Mouse (Mus musculus) mouse embryonic stem cell (cell line): Measurements from ENCODE around the gene Gm20695.

Source experiments
- in situ Hi-C, 2 experiments: fragments of 300-500 bp; cut with MboI; formaldehyde crosslinking; loops; 1 replicate in 1 of 2; 3 replicates in 1 of 2; pipeline ENCODE4 v1.14.3; 2019 to 2020; ENCODE audit warnings: low sequenced_read_pairs in 2 of 2, low pct_unique_long_range_greater_than_20kb in 1 of 2, mixed read lengths in 1 of 2; ENCODE audit not compliant: unreplicated experiment in 1 of 2

The Gm20695 gene

DNA sequence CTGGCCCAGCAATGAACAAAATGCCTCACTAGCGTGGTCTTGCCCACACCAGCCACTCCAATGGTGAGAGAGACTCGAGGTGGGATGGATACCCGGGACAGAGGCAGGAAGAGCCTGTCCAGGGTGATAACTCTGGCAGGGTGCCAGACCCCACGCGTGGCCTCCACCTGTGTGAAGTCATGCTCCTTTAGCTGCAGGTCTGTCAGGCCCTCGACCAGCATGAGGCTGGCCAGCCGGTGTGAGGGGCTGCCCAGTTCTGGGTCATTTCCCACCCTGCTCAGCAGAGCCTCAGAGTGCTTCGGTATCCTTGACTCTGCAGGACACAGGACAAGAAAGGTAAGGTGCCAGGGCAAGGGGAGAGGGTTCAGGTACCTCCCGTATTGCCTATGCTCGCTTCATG lies 80.5 kb downstream of the Gm20695 start:
- in situ Hi-C loops = no loop called here

DNA sequence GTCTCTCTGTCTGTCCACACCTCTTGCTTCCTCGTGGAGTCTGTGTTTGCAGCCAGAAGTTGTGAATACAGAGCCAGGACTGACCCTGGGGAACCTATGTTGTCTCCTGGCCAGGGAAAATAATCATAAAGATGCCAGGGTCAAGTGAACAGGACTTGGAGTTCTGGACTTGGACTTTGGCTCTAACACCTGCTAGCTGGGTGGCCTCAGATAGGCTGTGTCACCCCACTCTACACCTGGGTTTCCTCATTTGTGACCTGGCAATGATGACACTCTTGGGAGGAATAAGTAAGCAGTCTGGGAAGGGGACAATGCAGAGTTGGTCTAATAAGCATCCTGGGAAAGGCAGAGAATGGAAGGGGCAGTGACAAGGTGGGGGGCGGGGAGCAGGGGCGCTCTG lies 81.1 kb downstream of the Gm20695 start:
- in situ Hi-C loops = no loop called here
